Mouse (Mus musculus): ENCODE data around the gene Hoxa2. TPM values are rescaled to one million over a fixed set of nuclear protein-coding genes. Genes with fewer than 3 reads are reported as not detected.

Gene Hoxa2
- total and polyA plus RNA-seq, 3 experiments, result not detected

DNA sequence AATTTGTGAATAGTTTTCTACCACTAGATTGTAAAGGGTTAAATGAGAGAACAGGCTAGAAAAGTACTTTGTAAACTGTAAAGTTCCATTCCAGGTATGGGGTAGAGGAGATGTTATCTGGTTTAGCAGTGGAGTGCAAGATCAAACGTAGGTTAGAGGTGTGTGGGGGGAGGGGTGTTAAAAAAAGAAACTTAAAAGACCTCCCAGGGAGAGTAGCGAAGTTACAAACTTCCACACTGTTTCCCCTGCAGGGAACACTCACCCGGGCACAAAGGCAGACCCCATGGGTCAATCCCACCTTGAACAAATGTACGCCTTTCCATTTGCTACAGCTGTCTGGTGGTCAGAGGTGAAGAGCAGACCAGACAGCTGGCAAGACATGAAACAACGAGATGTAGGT lies 48.7 kb downstream of the Hoxa2 start:
- Histone ChIP-seq H3K27ac (ENCODE audit: control insufficient read depth, low read depth, low read length) (no peak overlapping the region), H3K9me3 (replicated peaks; ENCODE audit: insufficient read depth, low read length) (no peaks in the 10 kb centered on the region), H3K27me3 (ENCODE audit: control insufficient read depth in 1 of 2, insufficient read depth in 2 of 2, low read length in 2 of 2) (no peaks in the 10 kb centered on the region), H3K9ac (ENCODE audit: control insufficient read depth, low read depth, low read length, poor library complexity, severe bottlenecking) (no peak overlapping the region), H3K36me3 (ENCODE audit: control insufficient read depth in 1 of 2, insufficient read depth in 2 of 2, low read length in 2 of 2) (no peaks in the 10 kb centered on the region), H3K4me3 (ENCODE audit: control insufficient read depth in 1 of 2, insufficient read depth in 1 of 2, low read depth in 2 of 2, low read length in 2 of 2) (no peak overlapping the region), H3K4me1 (ENCODE audit: control insufficient read depth in 1 of 2, insufficient read depth in 2 of 2, low read length in 2 of 2) (no peaks in the 10 kb centered on the region), H3K79me2 (ENCODE audit: control insufficient read depth, insufficient read depth, low read length, poor library complexity) (no peaks in the 10 kb centered on the region)
- DNase-seq (ENCODE audit: low read depth, low spot score), result no peak
- TF ChIP-seq RCOR1 (IDR thresholded peaks at IDR 0.05; ENCODE audit: low read depth, low read length), result no peak

Other genes with a start within 250 kb of the Hoxa2 start
- 17.7 and 17.8 TPM in 2 replicates for gene Skap2, start 152.3 kb downstream of the Hoxa2 start, total RNA-seq (2012; rRNA removed)
- gene Skap2, start 152.3 kb downstream of the Hoxa2 start, polyA plus RNA-seq (2012; ENCODE audit: insufficient read depth in 1 of 2, insufficient read length in 2 of 2, low read depth in 1 of 2, low replicate concordance in 2 of 2, missing spikeins in 1 of 2), result 10 to 100 TPM in 1 of 2 experiments, not detected in 1; 31.3 TPM
- not detected in 2 replicates for gene Hoxa1, start 6.5 kb downstream of the Hoxa2 start, total RNA-seq (2012; rRNA removed)
- not detected for gene Hoxa1, start 6.5 kb downstream of the Hoxa2 start, polyA plus RNA-seq (2012; ENCODE audit: insufficient read depth in 1 of 2, insufficient read length in 2 of 2, low read depth in 1 of 2, low replicate concordance in 2 of 2, missing spikeins in 1 of 2)
- gene 5730596B20Rik, start 12.7 kb upstream of the Hoxa2 start, total RNA-seq (2012; rRNA removed), result not detected in 2 replicates
- not detected for gene 5730596B20Rik, start 12.7 kb upstream of the Hoxa2 start, polyA plus RNA-seq (2012; ENCODE audit: insufficient read depth in 1 of 2, insufficient read length in 2 of 2, low read depth in 1 of 2, low replicate concordance in 2 of 2, missing spikeins in 1 of 2)
- not detected in 2 replicates for gene Hoxa4, start 26.9 kb upstream of the Hoxa2 start, total RNA-seq (2012; rRNA removed)
- not detected for gene Hoxa4, start 26.9 kb upstream of the Hoxa2 start, polyA plus RNA-seq (2012; ENCODE audit: insufficient read depth in 1 of 2, insufficient read length in 2 of 2, low read depth in 1 of 2, low replicate concordance in 2 of 2, missing spikeins in 1 of 2)
- gene Hoxa5, start 39.8 kb upstream of the Hoxa2 start, total RNA-seq (2012; rRNA removed), result not detected in 2 replicates
- not detected for gene Hoxa5, start 39.8 kb upstream of the Hoxa2 start, polyA plus RNA-seq (2012; ENCODE audit: insufficient read depth in 1 of 2, insufficient read length in 2 of 2, low read depth in 1 of 2, low replicate concordance in 2 of 2, missing spikeins in 1 of 2)
- gene Hoxa6, start 43.9 kb upstream of the Hoxa2 start, total RNA-seq (2012; rRNA removed), result not detected in 2 replicates
- gene Hoxa6, start 43.9 kb upstream of the Hoxa2 start, polyA plus RNA-seq (2012; ENCODE audit: insufficient read depth in 1 of 2, insufficient read length in 2 of 2, low read depth in 1 of 2, low replicate concordance in 2 of 2, missing spikeins in 1 of 2), result not detected
- not detected in 2 replicates for gene Hoxa3, start 48.5 kb upstream of the Hoxa2 start, total RNA-seq (2012; rRNA removed)
- not detected for gene Hoxa3, start 48.5 kb upstream of the Hoxa2 start, polyA plus RNA-seq (2012; ENCODE audit: insufficient read depth in 1 of 2, insufficient read length in 2 of 2, low read depth in 1 of 2, low replicate concordance in 2 of 2, missing spikeins in 1 of 2)
- gene Gm28308, start 48.5 kb upstream of the Hoxa2 start, total RNA-seq (2012; rRNA removed), result not detected in 2 replicates
- gene Gm28308, start 48.5 kb upstream of the Hoxa2 start, polyA plus RNA-seq (2012; ENCODE audit: insufficient read depth in 1 of 2, insufficient read length in 2 of 2, low read depth in 1 of 2, low replicate concordance in 2 of 2, missing spikeins in 1 of 2), result not detected
- gene Hoxa7, start 57.0 kb upstream of the Hoxa2 start, total RNA-seq (2012; rRNA removed), result not detected in 2 replicates
- under 1 TPM in 1 of 2 experiments, not detected in 1; 0.17 TPM for gene Hoxa7, start 57.0 kb upstream of the Hoxa2 start, polyA plus RNA-seq (2012; ENCODE audit: insufficient read depth in 1 of 2, insufficient read length in 2 of 2, low read depth in 1 of 2, low replicate concordance in 2 of 2, missing spikeins in 1 of 2)
- not detected in 2 replicates for gene Hoxa9, start 66.3 kb upstream of the Hoxa2 start, total RNA-seq (2012; rRNA removed)
- not detected for gene Hoxa9, start 66.3 kb upstream of the Hoxa2 start, polyA plus RNA-seq (2012; ENCODE audit: insufficient read depth in 1 of 2, insufficient read length in 2 of 2, low read depth in 1 of 2, low replicate concordance in 2 of 2, missing spikeins in 1 of 2)
- not detected in 2 replicates for gene Hoxa10, start 76.0 kb upstream of the Hoxa2 start, total RNA-seq (2012; rRNA removed)
- gene Hoxa10, start 76.0 kb upstream of the Hoxa2 start, polyA plus RNA-seq (2012; ENCODE audit: insufficient read depth in 1 of 2, insufficient read length in 2 of 2, low read depth in 1 of 2, low replicate concordance in 2 of 2, missing spikeins in 1 of 2), result not detected
- gene Hoxa11, start 81.0 kb upstream of the Hoxa2 start, total RNA-seq (2012; rRNA removed), result not detected in 2 replicates
- not detected for gene Hoxa11, start 81.0 kb upstream of the Hoxa2 start, polyA plus RNA-seq (2012; ENCODE audit: insufficient read depth in 1 of 2, insufficient read length in 2 of 2, low read depth in 1 of 2, low replicate concordance in 2 of 2, missing spikeins in 1 of 2)
- gene Hoxa13, start 96.0 kb upstream of the Hoxa2 start, total RNA-seq (2012; rRNA removed), result not detected in 2 replicates
- not detected for gene Hoxa13, start 96.0 kb upstream of the Hoxa2 start, polyA plus RNA-seq (2012; ENCODE audit: insufficient read depth in 1 of 2, insufficient read length in 2 of 2, low read depth in 1 of 2, low replicate concordance in 2 of 2, missing spikeins in 1 of 2)
- gene Evx1, start 148.7 kb upstream of the Hoxa2 start, total RNA-seq (2012; rRNA removed), result not detected in 2 replicates
- not detected for gene Evx1, start 148.7 kb upstream of the Hoxa2 start, polyA plus RNA-seq (2012; ENCODE audit: insufficient read depth in 1 of 2, insufficient read length in 2 of 2, low read depth in 1 of 2, low replicate concordance in 2 of 2, missing spikeins in 1 of 2)

All from MEL (cell line).